Mouse (Mus musculus): ENCODE data around the gene Tmem274. TPM values are rescaled to one million over a fixed set of nuclear protein-coding genes. Genes with fewer than 3 reads are reported as not detected.
"Not testable (repeated sequence)": the region's sequence is repeated elsewhere in the genome, so short reads cannot be mapped to it uniquely, and the experiment has no call there.

The Tmem274 gene
- not detected in 2 replicates for total RNA-seq (2014; fragmentation: Nextera tagmentation)
- not detected in 2 replicates for total RNA-seq (2017)

GRCm38 (mm10) chr4:149477078-149477477 is at the start of gene Tmem274:
Gene Tmem274, plus strand, starts transcription at chr4:149477378.
- ATAC-seq (replicated peaks; ENCODE audit: low FRiP score, low TSS enrichment, poor library complexity, severe bottlenecking): no peak

DNA sequence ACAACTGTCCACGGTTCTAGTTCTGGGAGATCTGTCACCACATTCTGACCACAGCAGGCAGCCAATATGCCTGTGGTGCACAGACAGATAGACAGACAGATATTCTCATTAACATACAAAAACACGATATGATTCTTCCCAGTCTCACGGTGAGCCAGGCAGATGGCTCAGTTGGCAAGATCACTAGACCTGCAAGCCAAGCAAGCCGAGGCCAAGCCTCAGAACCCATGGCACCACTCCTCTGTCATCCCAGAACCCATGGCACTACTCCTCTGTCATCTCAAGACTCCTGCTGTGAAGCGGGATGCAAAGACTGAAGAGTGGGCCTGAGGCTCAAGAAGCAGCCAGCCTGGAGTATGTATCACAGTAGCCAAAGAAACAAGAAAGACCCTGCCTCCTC is 47.6 kb upstream of the Tmem274 start:
- ATAC-seq (replicated peaks; ENCODE audit: low FRiP score, low TSS enrichment, poor library complexity, severe bottlenecking): no peak

- not testable (repeated sequence) for ATAC-seq (replicated peaks; ENCODE audit: low FRiP score, low TSS enrichment, poor library complexity, severe bottlenecking)
Observed at GRCm38 (mm10) chr4:149431887-149432286, 45.3 kb upstream of the Tmem274 start.

DNA sequence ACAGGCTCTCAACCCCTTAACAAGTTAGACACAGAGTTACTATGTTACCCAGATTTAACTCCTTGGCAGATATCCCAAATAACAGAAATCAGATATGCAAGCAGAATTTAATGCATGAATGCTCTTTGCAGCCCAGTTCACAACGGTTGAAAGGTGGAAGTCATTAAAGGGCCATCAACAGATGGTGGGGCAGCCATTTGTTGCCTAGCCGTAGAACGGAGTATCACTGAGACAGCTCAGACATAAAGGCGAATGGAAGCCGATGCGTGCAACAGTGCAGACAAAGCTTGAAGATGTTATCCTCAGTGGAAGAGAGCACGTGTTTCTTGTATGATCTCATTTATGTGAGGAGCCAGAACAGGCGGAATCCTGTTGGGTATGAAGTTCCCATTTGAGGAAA is 36.6 kb upstream of the Tmem274 start:
- no peak for ATAC-seq (replicated peaks; ENCODE audit: low FRiP score, low TSS enrichment, poor library complexity, severe bottlenecking)

DNA sequence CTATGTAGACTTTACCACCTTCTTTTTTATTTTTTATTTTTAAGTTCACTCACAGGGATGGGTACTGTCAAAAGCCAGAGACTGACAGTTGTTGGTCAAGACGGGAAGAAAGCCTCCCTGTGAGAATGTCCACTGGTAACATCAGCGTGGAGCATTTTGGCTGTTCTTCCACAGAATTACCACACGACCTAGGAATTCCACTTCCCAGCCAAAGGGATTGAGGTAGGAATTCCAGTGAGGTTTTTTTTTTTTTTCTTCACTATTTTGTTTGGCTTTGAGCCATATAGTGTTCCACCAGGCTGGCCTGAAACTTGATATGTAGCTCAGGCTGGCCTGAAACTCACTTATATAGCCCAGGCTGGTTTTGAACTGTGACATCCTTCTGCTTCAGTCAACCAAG is 34.7 kb upstream of the Tmem274 start:
- no peak for ATAC-seq (replicated peaks; ENCODE audit: low FRiP score, low TSS enrichment, poor library complexity, severe bottlenecking)

- no peak for ATAC-seq (replicated peaks; ENCODE audit: low FRiP score, low TSS enrichment, poor library complexity, severe bottlenecking)
Observed at GRCm38 (mm10) chr4:149444465-149444864, 32.7 kb upstream of the Tmem274 start.

DNA sequence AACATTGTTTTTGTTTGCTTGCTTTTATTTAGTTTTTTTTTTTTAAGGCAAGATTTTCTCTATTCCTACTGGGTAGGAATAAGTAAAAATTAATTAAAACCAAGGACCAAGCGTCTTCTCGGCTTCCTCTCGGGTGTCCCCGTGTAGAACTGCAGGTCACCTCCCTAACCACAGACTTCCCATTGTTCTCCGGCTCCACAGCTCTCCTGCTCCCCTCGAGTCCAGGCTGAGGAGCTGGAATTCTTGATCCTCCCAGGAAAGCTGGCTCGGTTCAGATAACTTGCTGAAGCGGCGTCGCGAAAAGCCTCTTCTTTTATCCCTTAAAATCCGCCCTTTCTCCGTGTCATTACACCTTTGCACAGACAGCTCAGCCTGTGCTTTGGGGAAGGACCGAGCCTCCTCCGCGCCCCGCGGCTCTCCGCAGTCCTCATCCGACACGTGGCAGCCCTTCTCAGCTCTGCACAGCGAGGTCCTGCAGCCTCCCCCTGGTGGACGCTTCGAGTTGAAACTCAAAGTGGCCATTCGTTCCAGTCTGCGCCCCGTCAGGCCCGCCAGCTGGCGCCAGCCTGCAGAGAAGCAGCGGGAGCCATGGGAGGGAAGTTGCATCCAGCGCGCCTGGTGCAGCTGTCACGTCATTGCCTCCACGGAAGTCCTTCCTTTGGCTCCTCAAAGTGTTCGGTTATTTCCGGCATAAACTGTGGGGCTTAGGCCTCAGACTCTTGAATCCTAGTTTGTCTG is 32.0 kb upstream of the Tmem274 start:
- ATAC-seq (replicated peaks; ENCODE audit: low FRiP score, low TSS enrichment, poor library complexity, severe bottlenecking): peak; percentile 99

DNA sequence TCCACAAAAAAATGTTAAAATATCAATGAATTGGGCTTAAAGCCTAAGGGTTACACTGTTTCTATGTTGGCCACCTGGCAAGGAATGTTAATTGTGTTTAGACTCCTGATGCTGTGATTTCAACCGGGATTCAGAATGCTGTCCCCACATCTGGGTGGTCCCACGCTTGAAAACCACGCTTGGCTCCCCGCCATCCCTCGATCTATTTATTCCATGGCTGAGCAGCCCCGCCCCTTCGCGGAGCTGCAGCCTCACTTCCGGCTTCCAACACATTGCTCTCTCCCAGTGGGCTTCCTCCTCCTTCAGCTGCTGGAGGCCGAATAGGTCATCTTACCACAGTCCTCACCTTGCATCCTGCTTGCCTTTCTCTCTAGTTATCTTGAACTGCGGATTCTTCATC is 31.3 kb upstream of the Tmem274 start:
- ATAC-seq (replicated peaks; ENCODE audit: low FRiP score, low TSS enrichment, poor library complexity, severe bottlenecking): peak; percentile 50

GRCm38 (mm10) chr4:149446309-149446708 is 30.9 kb upstream of the Tmem274 start:
- ATAC-seq (replicated peaks; ENCODE audit: low FRiP score, low TSS enrichment, poor library complexity, severe bottlenecking): 0 out of 2 replicates have a peak, but pooled peaks have one; percentile 1

DNA sequence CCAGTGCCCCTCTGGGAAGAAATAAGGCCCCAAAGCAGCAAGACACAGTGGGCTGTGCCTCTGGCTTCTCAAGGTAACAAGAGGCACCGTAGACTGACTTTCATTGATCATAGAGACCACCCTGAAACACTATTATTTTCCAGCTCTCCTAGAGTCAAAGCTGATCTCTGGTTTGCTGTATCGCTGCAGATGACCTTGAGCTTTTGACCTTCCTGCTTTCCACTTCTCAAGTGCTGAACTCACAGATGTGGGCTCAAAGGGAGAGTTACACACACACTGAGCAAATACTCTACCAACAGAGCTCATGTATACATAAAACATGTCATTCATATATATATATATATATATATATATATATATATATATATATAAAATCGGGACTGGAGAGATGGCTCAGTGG is 26.5 kb upstream of the Tmem274 start:
- no peak for ATAC-seq (replicated peaks; ENCODE audit: low FRiP score, low TSS enrichment, poor library complexity, severe bottlenecking)

DNA sequence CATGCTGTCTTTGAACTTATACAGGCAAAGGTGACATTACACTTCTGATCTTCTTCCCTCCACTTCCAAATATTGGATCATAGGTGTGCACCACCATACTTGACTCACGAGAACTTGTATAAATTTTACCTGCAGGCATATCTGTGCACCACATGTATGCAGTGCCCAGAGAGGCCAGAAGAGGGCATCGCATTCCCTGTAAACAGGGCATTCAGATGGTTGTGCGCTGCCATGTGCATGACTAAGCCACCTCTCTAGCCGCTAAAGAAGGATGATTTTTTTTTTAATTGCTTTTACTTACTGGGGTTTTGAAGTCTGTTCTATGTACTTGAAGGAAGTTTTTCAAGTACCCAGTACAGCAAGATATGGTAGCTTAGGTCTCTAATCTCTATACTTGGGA is 23.5 kb upstream of the Tmem274 start:
- peak; percentile 58 for ATAC-seq (replicated peaks; ENCODE audit: low FRiP score, low TSS enrichment, poor library complexity, severe bottlenecking)

DNA sequence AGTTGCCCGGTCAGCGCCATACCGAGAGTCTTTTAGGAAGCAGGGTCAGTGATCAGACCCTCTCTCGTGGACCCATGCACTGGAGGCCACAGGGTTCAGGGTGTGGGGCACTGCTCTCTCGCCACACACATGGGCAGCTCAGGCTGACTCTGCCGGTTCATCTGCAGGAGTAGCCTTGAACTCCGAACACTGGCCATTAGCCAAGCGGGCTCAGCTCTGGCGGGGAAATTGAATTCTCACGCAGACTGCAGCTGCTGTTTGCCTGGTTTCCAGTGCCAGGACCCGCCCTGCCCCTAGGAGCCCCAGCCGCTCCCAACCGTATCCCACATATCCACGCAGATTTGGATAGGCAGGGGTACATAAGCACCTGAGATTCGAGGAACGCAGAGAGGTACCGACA is 22.9 kb upstream of the Tmem274 start:
- no peak for ATAC-seq (replicated peaks; ENCODE audit: low FRiP score, low TSS enrichment, poor library complexity, severe bottlenecking)

GRCm38 (mm10) chr4:149454879-149455278 is 22.3 kb upstream of the Tmem274 start, which contains the start of gene Rbp7:
Gene Rbp7, minus strand, starts transcription at chr4:149454978.
- ATAC-seq (replicated peaks; ENCODE audit: low FRiP score, low TSS enrichment, poor library complexity, severe bottlenecking): no peak

- ATAC-seq (replicated peaks; ENCODE audit: low FRiP score, low TSS enrichment, poor library complexity, severe bottlenecking): peak; percentile 77
Observed at GRCm38 (mm10) chr4:149457163-149457562, 20.0 kb upstream of the Tmem274 start.

DNA sequence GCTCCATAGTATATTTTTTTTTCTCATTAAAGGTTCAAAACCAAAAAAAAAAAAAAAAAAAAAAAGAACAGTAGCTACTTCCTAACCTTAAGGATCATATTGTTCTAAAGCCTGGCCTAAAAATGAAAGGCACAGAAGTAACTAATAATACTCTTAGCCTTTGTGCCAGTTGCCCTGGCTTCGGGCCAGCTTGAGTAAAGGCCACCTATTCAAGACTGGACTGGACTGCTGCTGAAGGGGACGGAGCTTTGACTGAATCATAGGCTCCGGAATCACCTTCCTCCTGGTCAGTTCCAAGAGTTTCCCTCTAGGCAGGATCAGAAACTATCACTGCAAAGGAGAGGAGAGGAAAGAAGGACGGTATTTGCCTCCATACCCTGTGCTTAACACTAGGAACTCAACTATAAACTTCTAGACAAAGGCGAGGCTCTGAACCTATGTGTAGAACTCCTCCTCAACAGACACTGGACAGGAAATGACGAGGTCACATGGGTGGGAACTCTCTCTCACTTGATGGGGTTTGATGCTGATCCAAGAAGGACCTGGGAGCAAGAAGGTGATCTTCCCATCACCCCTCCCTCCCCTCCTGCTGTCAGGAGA is 19.2 kb upstream of the Tmem274 start:
- ATAC-seq (replicated peaks; ENCODE audit: low FRiP score, low TSS enrichment, poor library complexity, severe bottlenecking): no peak

DNA sequence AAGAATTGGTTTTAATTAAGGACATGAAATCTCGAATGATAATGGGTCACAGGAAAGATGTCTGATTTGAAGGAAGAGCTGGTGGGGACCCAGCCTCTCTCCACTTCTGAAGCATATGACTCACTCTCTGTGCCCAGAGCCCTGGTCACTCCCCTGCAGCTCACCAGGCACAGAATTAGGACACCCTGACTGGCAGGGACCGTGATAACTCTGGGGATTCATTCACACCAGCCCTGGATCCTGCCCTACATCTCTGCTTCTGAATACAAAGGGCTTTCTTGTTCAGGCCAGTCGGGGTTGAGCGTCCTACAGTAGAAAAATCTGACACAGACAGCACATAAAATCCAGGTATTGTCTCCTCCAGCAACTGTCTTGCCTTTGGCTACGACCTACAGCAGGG is 18.7 kb upstream of the Tmem274 start:
- no peak for ATAC-seq (replicated peaks; ENCODE audit: low FRiP score, low TSS enrichment, poor library complexity, severe bottlenecking)

- ATAC-seq (replicated peaks; ENCODE audit: low FRiP score, low TSS enrichment, poor library complexity, severe bottlenecking): no peak
Observed at GRCm38 (mm10) chr4:149459425-149459824, 17.8 kb upstream of the Tmem274 start.

DNA sequence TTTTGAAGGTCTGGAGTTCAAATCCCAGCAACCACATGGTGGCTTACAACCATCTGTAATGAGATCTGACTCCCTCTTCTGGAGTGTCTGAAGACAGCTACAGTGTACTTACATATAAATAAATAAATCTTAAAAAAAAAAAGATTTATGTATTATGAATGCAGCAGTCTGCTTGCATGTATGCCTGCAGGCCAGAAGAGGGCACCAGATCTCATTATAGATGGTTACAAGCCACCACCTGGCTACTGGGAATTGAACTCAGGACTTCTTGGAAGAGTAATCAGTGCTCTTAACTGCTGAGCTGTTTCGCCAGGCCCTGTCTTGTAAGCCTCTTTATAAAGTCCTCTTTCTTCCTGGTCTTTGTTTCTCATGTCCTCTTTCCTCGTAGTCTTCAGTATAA is 16.7 kb upstream of the Tmem274 start:
- not testable (repeated sequence) for ATAC-seq (replicated peaks; ENCODE audit: low FRiP score, low TSS enrichment, poor library complexity, severe bottlenecking)

DNA sequence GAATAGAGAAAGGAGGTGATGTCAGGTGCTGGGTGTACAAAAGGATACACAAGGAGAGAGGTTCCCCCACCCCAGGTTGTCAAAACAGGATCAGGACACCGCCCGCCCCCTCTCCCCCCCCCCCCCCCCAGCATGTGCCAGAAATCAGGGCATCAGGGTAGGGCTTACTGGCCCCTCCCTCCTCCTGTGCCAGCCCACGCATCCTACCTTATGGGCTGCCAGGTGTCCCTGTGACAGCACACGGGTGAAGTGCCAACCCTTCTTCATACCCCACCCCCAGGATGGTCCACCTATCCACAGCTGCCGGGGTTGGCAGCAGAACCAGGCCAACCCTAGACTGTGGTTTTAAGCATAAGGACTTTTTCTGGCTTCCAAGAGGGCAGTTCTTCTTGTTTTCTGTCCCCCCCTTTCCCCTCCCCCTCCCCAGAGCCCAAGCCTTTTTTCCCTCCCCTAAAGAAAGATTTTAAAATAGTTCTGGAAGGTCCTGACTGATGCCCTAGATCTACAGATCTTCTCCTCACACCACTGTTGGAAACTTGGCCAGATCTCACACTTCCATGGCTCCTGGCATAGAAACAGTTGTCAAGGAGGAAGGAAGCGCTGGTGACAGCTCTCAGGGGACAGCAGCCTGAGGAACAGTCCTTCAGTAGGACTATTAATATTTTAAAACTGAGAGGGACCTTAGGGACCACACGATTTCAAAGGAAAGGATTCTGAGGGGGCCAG is 15.4 kb upstream of the Tmem274 start:
- ATAC-seq (replicated peaks; ENCODE audit: low FRiP score, low TSS enrichment, poor library complexity, severe bottlenecking): no peak

DNA sequence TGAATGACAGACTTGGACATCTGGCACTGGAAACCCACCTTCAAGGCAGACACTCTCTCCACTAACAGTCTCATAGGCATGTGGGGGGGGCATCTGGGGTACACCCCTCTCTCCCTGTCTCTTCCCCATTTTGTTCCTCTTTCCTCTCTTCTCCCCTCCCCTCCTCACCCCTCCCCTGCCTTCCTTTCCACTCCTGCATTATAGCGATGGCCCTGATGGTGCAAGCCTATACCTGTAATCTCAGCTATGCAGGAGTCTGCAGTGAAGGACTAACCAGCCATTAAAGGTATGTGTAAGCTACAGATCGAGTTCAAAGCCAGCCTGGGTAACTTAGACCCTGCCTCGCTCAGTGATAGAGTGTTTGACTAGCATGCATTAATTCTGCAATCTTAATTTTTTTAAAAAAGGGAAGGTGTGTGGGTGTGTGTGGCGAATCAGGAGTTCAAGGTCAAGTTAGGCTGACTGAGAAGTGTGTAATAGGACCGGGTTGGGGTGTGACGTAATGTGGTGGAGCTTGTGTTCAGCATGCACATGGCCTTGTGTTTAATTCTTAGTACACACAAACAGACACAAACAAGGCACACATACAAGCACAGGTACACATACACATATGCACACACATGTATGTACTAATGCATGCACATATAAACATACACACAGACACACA is 14.7 kb upstream of the Tmem274 start:
- no peak for ATAC-seq (replicated peaks; ENCODE audit: low FRiP score, low TSS enrichment, poor library complexity, severe bottlenecking)
